Mouse (Mus musculus) liver, adult (tissue): ENCODE measurements at regions not wholly inside any gene's neighbourhood (a gene's known extent, or its start where the extent isn't known, plus 50 kb on each side); places are given as distances from the start of the nearest gene placed in this dataset.

Experiments used
- GATA4 ChIP-seq: IDR thresholded peaks from 2 replicates; pipeline ENCODE4 v1.6.1; 2014; ENCODE audit warnings: mild to moderate bottlenecking, low read length; ENCODE audit not compliant: insufficient replicate concordance

GRCm38 (mm10) chr2:45647846-45648245, 530.7 kb upstream of the Zeb2 start:
- TF ChIP-seq GATA4 = no peak

DNA sequence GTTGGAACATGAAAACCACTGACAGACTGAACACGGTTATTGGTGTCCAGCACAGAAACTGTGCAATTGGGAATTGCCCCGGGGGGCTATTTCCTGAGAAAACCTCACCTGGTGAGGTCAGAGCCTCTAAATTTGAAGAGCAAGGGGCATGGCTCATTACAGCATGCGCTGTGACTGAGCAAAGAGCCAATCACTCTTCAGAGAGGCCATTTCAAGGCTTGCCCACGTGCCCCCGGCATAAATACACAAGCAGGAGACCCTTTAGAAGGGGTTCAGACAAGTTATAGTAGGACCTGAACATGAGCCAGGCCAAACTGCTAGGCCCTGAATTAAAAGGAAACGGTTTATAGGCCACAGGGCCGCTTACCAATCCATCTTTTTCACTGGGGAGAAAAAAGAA, 512.9 kb upstream of the Zeb2 start:
- TF ChIP-seq GATA4 = no peak

DNA sequence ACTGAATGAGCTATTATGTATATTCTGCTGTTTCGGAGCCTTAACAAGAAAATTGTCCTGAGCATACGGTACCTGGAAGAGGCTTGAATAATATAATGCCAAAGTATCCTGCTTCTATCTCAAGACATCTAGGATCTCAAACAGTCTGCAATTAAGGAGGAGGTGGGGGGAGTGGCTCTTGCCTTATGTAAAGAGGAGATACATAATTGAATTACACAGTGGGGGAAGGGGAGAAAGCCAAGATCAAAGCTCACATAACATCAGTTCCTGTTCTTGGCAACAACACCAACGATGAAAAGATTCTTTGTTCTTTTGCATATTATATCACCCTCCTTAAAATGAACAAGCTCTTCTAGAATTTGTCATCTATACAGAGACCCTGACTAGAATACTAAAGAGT, 512.4 kb upstream of the Zeb2 start:
- no peak for TF ChIP-seq GATA4

- TF ChIP-seq GATA4 = no peak
These were observed 505.9 kb upstream of the Zeb2 start for GRCm38 (mm10) chr2:45623056-45623455.

DNA sequence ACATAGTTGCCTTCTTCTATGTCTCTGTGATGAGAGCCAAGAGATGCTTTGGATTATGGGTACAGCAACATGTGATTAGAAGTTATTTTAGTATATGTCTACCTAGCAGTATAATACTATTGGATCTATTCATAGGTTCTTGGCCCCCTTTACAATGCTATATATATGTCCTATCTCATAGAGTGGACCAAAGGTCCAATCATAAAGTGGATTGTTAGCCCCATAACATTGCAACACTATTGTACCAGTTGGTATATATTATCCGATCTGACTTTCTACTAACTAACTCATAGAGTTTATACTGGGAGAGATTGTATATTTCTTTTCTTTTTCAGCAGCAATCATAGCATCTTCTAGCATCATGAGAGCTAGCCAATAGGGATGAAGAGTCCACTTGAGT, 491.7 kb upstream of the Zeb2 start:
- no peak for TF ChIP-seq GATA4

- no peak for TF ChIP-seq GATA4
These were observed 490.2 kb upstream of the Zeb2 start for GRCm38 (mm10) chr2:45607393-45607792.

- no peak for TF ChIP-seq GATA4
These were observed 484.2 kb upstream of the Zeb2 start for GRCm38 (mm10) chr2:45601332-45601900.

GRCm38 (mm10) chr2:45593765-45594164, 476.6 kb upstream of the Zeb2 start:
- no peak for TF ChIP-seq GATA4

GRCm38 (mm10) chr2:45590980-45591379, 473.8 kb upstream of the Zeb2 start:
- no peak for TF ChIP-seq GATA4

GRCm38 (mm10) chr2:45588248-45588647, 471.1 kb upstream of the Zeb2 start:
- TF ChIP-seq GATA4 = no peak

DNA sequence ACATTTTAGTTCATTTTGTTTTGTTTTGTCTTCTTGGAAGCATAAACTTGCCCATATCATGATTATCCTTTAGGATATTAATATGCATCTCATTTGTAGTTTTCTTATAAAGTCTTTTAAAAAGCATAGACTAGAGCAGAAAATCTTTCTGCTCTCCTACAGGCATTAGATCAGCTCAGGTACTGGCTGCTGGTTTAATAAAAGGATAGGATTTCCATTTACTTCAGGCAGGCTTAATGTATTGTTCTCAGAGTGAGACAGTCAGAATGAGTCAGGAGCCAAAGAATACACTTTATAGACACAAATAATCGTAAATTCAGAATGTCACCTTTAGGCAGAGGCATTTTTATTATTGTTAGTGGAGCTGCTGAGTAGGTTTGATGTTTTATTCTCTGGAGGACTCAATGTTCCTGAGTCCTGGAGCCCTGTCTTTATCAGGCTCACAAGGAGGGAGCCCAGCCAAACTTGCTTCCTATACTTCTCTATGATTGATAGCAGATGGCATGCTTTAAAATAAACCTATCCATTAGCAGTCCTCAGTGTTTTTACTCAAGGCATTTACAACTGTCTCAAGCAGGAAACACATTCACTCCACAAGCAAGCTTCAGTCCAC, 469.5 kb upstream of the Zeb2 start:
- no peak for TF ChIP-seq GATA4

- TF ChIP-seq GATA4 = no peak
These were observed 464.3 kb upstream of the Zeb2 start for GRCm38 (mm10) chr2:45581549-45581925.

DNA sequence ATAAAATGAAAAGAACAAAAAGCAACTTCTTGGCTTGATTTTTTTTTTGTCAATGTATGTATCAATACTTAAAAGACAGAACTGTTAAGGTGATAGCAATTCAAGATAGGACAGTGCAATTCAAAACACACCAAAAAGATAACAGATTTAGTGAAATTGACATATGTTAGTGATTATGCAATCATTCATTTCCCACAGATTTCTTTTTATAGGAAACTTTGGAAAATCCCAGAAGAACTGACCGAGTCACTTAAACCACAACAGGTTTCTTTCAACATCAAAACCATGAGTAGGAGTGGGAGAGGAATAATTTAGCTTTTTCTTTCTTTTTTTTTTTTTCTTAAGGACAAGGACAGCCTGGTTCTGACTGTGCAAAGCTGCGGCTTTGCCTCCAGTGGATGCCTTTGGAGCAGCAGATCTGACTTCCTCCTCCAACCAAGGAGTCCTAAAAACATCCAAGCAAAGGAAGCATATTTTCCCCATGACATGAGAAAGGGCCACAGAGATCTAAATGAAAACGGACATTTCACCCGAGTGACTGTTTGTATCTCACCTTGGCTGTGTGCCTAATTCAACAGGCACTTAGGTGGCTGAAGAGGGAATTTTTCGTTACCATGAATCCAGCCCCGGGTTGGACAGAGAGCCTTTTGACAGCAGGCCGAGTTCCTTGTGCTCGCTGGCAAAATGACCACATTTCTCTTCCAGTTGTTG, 463.8 kb upstream of the Zeb2 start:
- TF ChIP-seq GATA4 = no peak

DNA sequence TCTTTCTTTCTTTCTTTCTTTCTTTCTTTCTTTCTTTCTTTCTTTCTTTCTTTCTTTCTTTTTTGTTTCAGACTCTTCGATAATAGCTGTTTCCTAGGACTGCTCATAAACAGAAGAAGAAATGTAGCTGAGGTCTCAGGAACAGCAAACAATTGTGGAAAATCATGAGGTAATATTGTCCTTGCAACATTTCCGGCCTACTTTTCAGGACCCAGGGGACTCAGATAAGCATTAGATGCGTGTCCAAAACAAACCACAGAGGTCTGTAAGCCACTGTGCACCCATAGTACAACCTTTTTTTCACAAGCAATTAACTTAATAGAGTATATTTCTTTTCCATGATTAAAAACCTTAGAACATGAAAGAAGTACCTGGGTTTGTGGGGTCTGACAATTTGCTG, 455.7 kb upstream of the Zeb2 start:
- TF ChIP-seq GATA4 = peak; percentile 52; the same call in 1 of the 2 replicates

DNA sequence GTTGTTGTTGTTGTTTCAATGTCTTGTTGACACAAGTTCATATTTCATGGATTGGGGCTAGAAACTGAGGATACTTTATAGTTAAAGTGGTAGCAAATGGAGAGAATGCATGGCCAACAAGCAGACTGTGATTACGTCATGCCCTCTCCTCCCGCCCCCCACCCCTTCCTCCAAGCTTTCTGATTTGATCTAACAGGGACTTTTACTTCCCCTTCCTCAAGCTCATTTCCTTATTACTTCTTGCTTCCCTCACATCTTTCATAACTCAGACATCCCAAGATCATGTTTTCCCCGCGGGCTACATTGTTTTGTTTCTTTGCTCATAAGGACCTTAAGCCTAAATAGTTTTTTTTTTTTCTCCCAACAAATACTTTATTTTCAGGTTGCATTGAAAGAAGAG, 437.5 kb upstream of the Zeb2 start:
- TF ChIP-seq GATA4 = no peak

DNA sequence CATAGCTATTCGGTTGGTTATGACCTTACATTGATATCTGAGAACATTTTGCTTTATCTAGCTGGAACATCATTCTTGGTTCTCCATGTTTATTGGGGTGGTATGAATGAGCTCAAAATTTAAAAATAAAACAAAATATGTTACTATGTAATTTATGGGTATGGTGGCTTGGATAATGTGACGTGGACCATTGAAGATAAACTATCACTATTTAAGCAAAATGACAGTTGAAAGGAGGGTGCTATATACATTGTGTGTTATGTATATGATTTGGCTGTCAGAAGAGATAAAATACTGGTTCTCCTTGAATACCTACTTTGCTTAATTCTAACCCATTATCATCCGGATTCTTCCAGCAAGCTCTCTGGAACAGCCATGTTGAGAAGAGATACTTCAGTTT, 424.2 kb upstream of the Zeb2 start:
- no peak for TF ChIP-seq GATA4

GRCm38 (mm10) chr2:45538950-45539349, 421.8 kb upstream of the Zeb2 start:
- TF ChIP-seq GATA4 = no peak
